Mouse (Mus musculus) spleen, adult 10 weeks (tissue): ENCODE results near the gene Tmem144. TPM values are rescaled to one million over a fixed set of nuclear protein-coding genes. Genes with fewer than 3 reads are reported as not detected.

ENCODE experiments used
- polyA plus RNA-seq: library from polyadenylated mRNA; stranded (reverse); fragments of 350-450 nt; fragmentation: Illumina TruSeq; extraction: RNeasy Lipid Tissue Mini Kit (QIAGEN cat#74804); gene quantifications from one replicate; pipeline ENCODE4 v1.2.3, GENCODE M21; 2015; ENCODE audit warnings: low replicate concordance; ENCODE audit not compliant: insufficient read depth

The Tmem144 gene
- 1.0 TPM for polyA plus RNA-seq

DNA sequence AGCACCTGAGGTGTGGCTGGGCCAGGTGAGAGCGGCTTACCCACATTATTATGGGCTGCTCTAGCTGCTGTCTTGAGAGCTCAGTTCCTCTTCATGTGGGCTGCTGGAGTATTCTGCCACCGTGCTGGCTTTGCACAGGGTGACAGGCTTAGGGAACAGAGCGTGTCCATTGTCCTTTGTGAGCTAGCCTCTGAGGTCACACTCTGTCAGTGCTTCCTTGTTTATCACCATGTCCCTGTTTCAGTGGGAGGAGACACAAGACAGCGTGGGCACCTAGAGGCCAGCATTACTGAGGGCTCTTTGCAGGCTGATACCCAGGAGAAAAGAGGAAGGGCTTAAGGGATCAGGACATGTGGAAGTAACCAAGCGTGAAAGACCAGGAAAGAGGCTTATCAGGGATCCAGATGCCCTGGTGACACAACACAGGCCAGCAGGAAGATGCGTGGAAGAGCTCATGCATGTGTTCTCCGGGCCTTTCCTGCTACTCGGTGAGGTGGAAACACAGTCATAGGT is at the start of gene Tmem144:
Tmem144 (minus strand) TSS at position 120 of the 513 bp plus-strand sequence.

DNA sequence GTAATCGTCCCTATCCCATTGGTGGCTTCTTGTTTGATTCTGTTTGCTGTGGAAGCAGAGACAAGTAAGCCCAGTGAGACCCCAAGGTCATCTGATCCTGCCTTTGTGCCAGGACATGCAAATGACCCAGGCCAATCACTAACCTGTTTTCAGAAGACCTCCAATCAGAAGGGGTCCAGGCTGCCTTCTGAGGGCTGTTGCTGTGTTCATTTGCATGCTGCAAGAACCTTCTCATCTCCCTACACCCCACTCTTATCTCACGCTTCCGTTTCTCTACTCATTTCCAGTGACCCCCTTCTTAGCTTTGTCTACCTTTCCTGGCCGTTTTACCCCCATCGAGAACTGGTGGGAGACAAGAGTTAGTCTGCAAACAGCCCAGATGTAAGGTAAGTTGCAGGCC is 31.7 kb upstream of the Tmem144 start, which contains the start of gene Fam198b:
Fam198b (plus strand) TSS at position 229 of the 400 bp plus-strand sequence.

Other genes starting within 250 kb of the Tmem144 start
- 3.8 TPM for gene 4930579G24Rik, start 223.7 kb downstream of the Tmem144 start, polyA plus RNA-seq
- 40.8 TPM for gene Etfdh, start 223.3 kb downstream of the Tmem144 start, polyA plus RNA-seq
- gene Rxfp1, start 114.9 kb downstream of the Tmem144 start, polyA plus RNA-seq = 2.3 TPM
- 6.4 TPM for gene Fam198b, start 31.8 kb upstream of the Tmem144 start, polyA plus RNA-seq